Mouse (Mus musculus) heart, postnatal 0 days (tissue): ENCODE results near the gene 4921524J17Rik. TPM values are rescaled to one million over a fixed set of nuclear protein-coding genes. Genes with fewer than 3 reads are reported as not detected.
A peak's percentile ranks its signal among the peaks of the same experiment; 100 is the strongest.

ENCODE experiments used
- ATAC-seq: fragments of 200-750 bp; cut with Nextera tagmentation; 2 replicates; pipeline ENCODE4 v1.8.0; 2017; ENCODE audit warnings: low read depth, moderate number of reproducible peaks, moderate library complexity; ENCODE audit not compliant: insufficient read depth
- DNase-seq: peaks from one replicate; pipeline ENCODE4 v3.0.0-alpha.2; 2016; ENCODE audit warnings: low spot score
- H3K27ac ChIP-seq: fragments of 300-500 bp; sonication (generic); 2 replicates; pipeline ENCODE4 v1.5.1; 2014; ENCODE audit warnings: low read depth, mild to moderate bottlenecking
- H3K27me3 ChIP-seq: fragments of 300-500 bp; sonication (generic); 2 replicates; pipeline ENCODE4 v1.6.1; 2014; ENCODE audit warnings: low read length, mixed read lengths; ENCODE audit not compliant: control insufficient read depth, insufficient read depth
- H3K36me3 ChIP-seq: fragments of 300-500 bp; sonication (generic); replicated peaks from 2 replicates; pipeline ENCODE4 v1.6.1; 2014; ENCODE audit warnings: low read length, mixed read lengths; ENCODE audit not compliant: control insufficient read depth, insufficient read depth
- H3K4me1 ChIP-seq: fragments of 300-500 bp; sonication (generic); 2 replicates; pipeline ENCODE4 v1.6.1; 2014; ENCODE audit warnings: antibody characterized with exemption; ENCODE audit not compliant: control insufficient read depth, insufficient read depth
- H3K4me2 ChIP-seq: fragments of 300-500 bp; sonication (generic); 2 replicates; pipeline ENCODE4 v1.6.1; 2014; ENCODE audit warnings: low read depth, mild to moderate bottlenecking, low read length, moderate library complexity
- H3K4me3 ChIP-seq: fragments of 300-500 bp; sonication (generic); 2 replicates; pipeline ENCODE4 v1.5.1; 2014; ENCODE audit warnings: low read depth, low read length
- H3K9ac ChIP-seq: fragments of 300-500 bp; sonication (generic); replicated peaks from 2 replicates; pipeline ENCODE4 v1.6.1; 2014; ENCODE audit warnings: low read depth, low read length, mixed read lengths
- H3K9me3 ChIP-seq: fragments of 300-500 bp; sonication (generic); replicated peaks from 2 replicates; pipeline ENCODE4 v1.6.1; 2016; ENCODE audit warnings: low read length; ENCODE audit not compliant: control insufficient read depth
- CTCF ChIP-seq: IDR thresholded peaks from 2 replicates; pipeline ENCODE4 v1.5.1; 2016; ENCODE audit warnings: antibody characterized with exemption, control low read depth, low read depth
- EP300 ChIP-seq: IDR thresholded peaks from 2 replicates; pipeline ENCODE4 v1.6.1; 2016; ENCODE audit warnings: antibody characterized with exemption, low read depth
- WGBS: fragments of 180-500 bp; shearing (Covaris S2); extraction: QIAGEN DNeasy Blood & Tissue Kit; methylation state at CpG from one replicate; pipeline ENCODE4 v1.1.7; 2014; 5-methylcytosine and 5-hydroxymethylcytosine counted together
- polyA plus RNA-seq: library from polyadenylated mRNA; unstranded; fragments of >200 nt; fragmentation: Nextera tagmentation; extraction: Ambion mirVana; gene quantifications from 2 replicates; pipeline ENCODE4 v1.2.1, GENCODE M21; 2015
- total RNA-seq: library from RNA; depleted of rRNA; stranded (reverse); fragments of >200 nt; gene quantifications from 2 replicates; pipeline ENCODE4 v1.2.3, GENCODE M21; 2014; ENCODE audit warnings: low replicate concordance

Gene 4921524J17Rik
- total and polyA plus RNA-seq, 2 experiments from 2014 or later = 27.6 to 67.6 TPM

DNA sequence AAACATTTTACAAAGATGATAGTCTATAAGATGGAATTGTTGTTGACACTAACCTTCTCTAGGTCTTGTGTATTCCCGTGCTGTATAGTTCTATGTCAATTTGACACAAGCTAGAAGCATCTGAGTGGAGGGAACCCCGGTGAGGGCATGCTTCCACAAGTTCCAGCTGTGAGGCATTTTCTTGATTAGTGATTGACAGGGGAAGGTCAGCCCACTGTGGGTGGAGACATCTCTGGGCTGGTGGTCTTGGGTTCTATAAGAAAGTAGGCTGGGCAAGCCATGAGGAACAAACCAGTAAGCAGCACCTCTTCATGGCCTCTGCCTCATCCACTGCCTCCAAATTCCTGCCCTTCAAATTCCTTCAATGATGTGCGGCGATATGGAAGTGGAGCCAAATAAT lies 58.3 kb downstream of the 4921524J17Rik start:
- H3K4me1 ChIP-seq = peaks cover 38% of the 10 kb centered on the region
- WGBS = 24% methylated on average over 4 of the region's 4 CpGs
- H3K27ac ChIP-seq = peak overlapping the region; percentile 69

DNA sequence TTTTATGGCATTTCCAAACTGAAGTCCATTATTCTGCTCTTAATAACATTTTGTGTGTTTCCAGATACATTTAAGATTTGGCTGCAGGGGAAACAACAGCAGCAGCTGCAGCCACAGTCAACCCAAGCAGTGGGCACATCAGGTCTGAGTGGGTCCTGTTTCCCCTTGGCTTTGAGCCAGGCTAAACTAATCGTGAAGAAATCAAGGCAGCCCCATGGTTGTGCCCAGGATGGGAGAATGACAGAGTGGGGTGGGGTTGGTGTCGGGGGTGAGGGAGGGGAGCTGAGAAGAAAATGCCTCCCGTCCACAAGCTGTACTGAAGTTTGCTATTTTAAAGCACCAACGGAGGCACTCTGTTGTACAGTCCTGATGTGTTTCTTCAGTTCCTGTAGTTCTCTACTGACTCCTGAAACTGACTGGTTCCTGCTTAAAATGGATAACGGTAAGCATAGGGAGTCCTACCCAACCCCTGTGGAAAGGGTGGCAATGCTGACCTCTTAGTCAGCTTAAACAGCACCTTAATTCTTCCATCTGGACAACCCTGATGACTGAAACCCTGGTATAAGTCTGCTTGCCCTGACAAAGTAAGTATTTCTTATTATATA lies 59.1 kb downstream of the 4921524J17Rik start:
- peaks cover 35% of the 10 kb centered on the region for H3K4me1 ChIP-seq
- H3K36me3 ChIP-seq = no peaks in the 10 kb centered on the region
- peak overlapping the region; percentile 69 for H3K27ac ChIP-seq
- no peak overlapping the region for H3K4me3 ChIP-seq
- no peaks in the 10 kb centered on the region for H3K27me3 ChIP-seq
- DNase-seq (no peak), ATAC-seq (peak; percentile 26; the same call in 1 of the 2 replicates)
- H3K4me2 ChIP-seq = peak overlapping the region; percentile 28
- no peak for TF ChIP-seq CTCF
- TF ChIP-seq EP300 = no peak
- no peak overlapping the region for H3K9ac ChIP-seq
- 14% methylated on average over 5 of the region's 5 CpGs for WGBS
- H3K9me3 ChIP-seq = no peaks in the 10 kb centered on the region

More for the DNA sequence above, 58.3 kb downstream of the 4921524J17Rik start:
- Histone ChIP-seq H3K36me3 (no peaks in the 10 kb centered on the region), H3K9me3 (no peaks in the 10 kb centered on the region), H3K4me2 (no peak overlapping the region), H3K9ac (no peak overlapping the region), H3K27me3 (no peaks in the 10 kb centered on the region), H3K4me3 (no peak overlapping the region)
- TF ChIP-seq CTCF (no peak), EP300 (no peak)
- DNase-seq = no peak
- ATAC-seq = no peak

- no peaks in the 10 kb centered on the region for H3K9me3 ChIP-seq
- H3K4me2 ChIP-seq = no peak overlapping the region
- H3K4me3 ChIP-seq = no peak overlapping the region
- H3K27ac ChIP-seq = no peak overlapping the region
- peaks cover 32% of the 10 kb centered on the region for H3K4me1 ChIP-seq
- H3K27me3 ChIP-seq = no peaks in the 10 kb centered on the region
- H3K36me3 ChIP-seq = no peaks in the 10 kb centered on the region
- WGBS = 95% methylated on average over 1 of the region's 1 CpGs
- DNase-seq (no peak), ATAC-seq (no peak)
- TF ChIP-seq EP300 = no peak
- no peak for TF ChIP-seq CTCF
- no peak overlapping the region for H3K9ac ChIP-seq
These were observed 60.2 kb downstream of the 4921524J17Rik start for GRCm38 (mm10) chr8:85372465-85372839.

GRCm38 (mm10) chr8:85371736-85372464 lies 60.7 kb downstream of the 4921524J17Rik start:
- Histone ChIP-seq H3K36me3 (no peaks in the 10 kb centered on the region), H3K9ac (no peak overlapping the region), H3K27me3 (no peaks in the 10 kb centered on the region), H3K9me3 (no peaks in the 10 kb centered on the region), H3K4me1 (peaks cover 35% of the 10 kb centered on the region), H3K4me2 (no peak overlapping the region), H3K4me3 (no peak overlapping the region), H3K27ac (no peak overlapping the region)
- 65% methylated on average over 5 of the region's 5 CpGs for WGBS
- TF ChIP-seq EP300 (no peak), CTCF (no peak)
- DNase-seq (no peak), ATAC-seq (no peak)

GRCm38 (mm10) chr8:85365176-85365575 lies 67.5 kb downstream of the 4921524J17Rik start:
- Histone ChIP-seq H3K27me3 (no peaks in the 10 kb centered on the region), H3K9me3 (no peaks in the 10 kb centered on the region), H3K27ac (peak overlapping the region; percentile 98), H3K9ac (peak overlapping the region; percentile 86), H3K4me3 (peak overlapping the region; percentile 68), H3K36me3 (peaks cover 1% of the 10 kb centered on the region; the same call in 1 of the 2 replicates), H3K4me2 (peak overlapping the region; percentile 73), H3K4me1 (peaks cover 21% of the 10 kb centered on the region)
- ATAC-seq (peak; percentile 95), DNase-seq (peak; percentile 93)
- 19% methylated on average over 6 of the region's 6 CpGs for WGBS
- TF ChIP-seq CTCF (no peak), EP300 (peak; percentile 85; the same call in 1 of the 2 replicates)
